Mouse (Mus musculus): ENCODE results near the gene Baat. TPM values are rescaled to one million over a fixed set of nuclear protein-coding genes. Genes with fewer than 3 reads are reported as not detected.

Gene Baat
- polyA plus RNA-seq, 1 experiment from 2014 or later = not detected

DNA sequence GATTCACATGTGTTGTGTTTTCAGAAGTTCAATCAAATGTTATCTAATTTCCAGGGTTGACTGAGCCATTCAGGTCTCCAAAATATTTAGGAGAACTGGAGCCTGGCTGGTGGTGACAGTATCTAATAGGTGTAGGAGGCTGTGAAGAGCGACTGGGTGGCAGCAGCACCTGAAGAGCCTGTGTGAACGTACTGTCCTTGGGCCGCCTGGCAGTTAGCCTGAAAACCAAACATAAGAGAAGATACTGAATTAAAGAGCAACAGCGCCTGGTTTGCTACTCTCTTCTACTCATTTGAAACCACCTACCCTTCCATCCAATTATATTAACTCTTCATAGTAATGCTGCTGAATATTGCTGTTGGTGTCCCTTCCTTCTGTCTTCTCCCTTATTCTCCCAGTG lies 30.3 kb upstream of the Baat start:
- Histone ChIP-seq H3K27ac (replicated peaks; ENCODE audit: low read depth, low read length) (no peak overlapping the region), H3K4me2 (ENCODE audit: low read depth, low read length) (no peak overlapping the region), H3K9ac (replicated peaks; ENCODE audit: low read length) (no peak overlapping the region), H3K9me3 (replicated peaks; ENCODE audit: control insufficient read depth, low read length) (no peaks in the 10 kb centered on the region), H3K4me1 (ENCODE audit: control insufficient read depth, insufficient read depth, low read length) (no peaks in the 10 kb centered on the region), H3K36me3 (replicated peaks; ENCODE audit: control insufficient read depth, insufficient read depth, low read depth, low read length) (no peaks in the 10 kb centered on the region), H3K27me3 (ENCODE audit: control insufficient read depth, insufficient read depth, low read length) (no peaks in the 10 kb centered on the region), H3K4me3 (ENCODE audit: low read depth, low read length) (no peak overlapping the region)
- WGBS = 85% methylated on average over 4 of the region's 4 CpGs
- no peak for DNase-seq (ENCODE audit: low spot score)
- ATAC-seq (replicated peaks; ENCODE audit: insufficient number of reproducible peaks, low FRiP score, low TSS enrichment, low read depth) = no peak

DNA sequence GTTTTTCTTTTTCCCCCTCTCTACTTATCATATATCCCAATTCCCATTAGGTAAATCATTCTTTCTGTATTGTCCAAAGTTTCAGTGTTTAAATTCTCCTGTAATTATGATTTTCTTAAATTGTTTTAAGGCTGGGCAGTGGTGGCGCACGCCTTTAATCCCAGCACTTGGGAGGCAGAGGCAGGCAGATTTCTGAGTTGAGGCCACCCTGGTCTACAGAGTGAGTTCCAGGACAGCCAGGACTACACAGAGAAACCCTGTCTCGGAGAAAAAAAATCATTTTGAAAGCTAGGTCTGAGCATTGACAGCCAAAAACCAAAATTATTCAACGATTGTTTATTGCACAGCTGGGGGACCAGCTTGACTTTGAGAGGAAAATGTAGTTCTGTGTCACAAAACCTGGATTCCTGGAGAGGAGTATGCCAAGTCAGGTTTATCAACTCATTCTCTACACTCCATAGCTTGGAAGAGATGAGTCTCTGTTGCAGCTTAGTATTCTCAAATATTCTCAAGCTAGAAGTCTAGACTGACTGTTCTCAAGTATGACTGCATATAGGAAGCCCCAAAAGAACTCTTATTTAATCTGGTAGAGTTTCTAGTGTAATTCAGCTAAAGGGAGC lies 29.4 kb upstream of the Baat start:
- H3K27ac ChIP-seq (replicated peaks; ENCODE audit: low read depth, low read length) = no peak overlapping the region
- ATAC-seq (replicated peaks; ENCODE audit: insufficient number of reproducible peaks, low FRiP score, low TSS enrichment, low read depth) (no peak), DNase-seq (ENCODE audit: low spot score) (no peak)
- no peaks in the 10 kb centered on the region; the same call in 1 of the 2 replicates for H3K36me3 ChIP-seq (replicated peaks; ENCODE audit: control insufficient read depth, insufficient read depth, low read depth, low read length)
- H3K9me3 ChIP-seq (replicated peaks; ENCODE audit: control insufficient read depth, low read length) = no peaks in the 10 kb centered on the region
- H3K4me3 ChIP-seq (ENCODE audit: low read depth, low read length) = no peak overlapping the region
- H3K4me1 ChIP-seq (ENCODE audit: control insufficient read depth, insufficient read depth, low read length) = no peaks in the 10 kb centered on the region
- whole genome bisulfite sequencing = 94% methylated on average over 4 of the region's 4 CpGs
- no peak overlapping the region for H3K9ac ChIP-seq (replicated peaks; ENCODE audit: low read length)
- H3K27me3 ChIP-seq (ENCODE audit: control insufficient read depth, insufficient read depth, low read length) = no peaks in the 10 kb centered on the region
- no peak overlapping the region for H3K4me2 ChIP-seq (ENCODE audit: low read depth, low read length)

DNA sequence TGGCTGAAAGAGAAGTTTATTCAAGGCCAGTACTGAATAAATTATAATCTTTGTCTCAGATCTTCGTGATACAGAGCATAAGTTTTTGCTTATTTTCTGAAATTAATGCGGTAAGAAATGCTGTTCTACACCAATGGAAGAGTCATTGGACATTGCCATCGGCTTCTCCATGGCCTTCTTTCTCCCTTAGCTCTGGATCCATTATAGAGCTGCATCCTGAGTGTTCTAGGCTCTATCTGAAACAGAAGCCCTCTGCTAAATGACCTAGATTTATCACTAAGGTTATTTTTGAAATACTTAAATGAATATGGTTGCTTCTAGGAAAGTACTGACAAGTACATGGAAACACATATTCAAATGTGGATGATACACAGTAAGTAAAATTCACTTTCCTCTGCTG lies 28.7 kb upstream of the Baat start:
- WGBS = 86% methylated on average over 3 of the region's 3 CpGs
- Histone ChIP-seq H3K9me3 (replicated peaks; ENCODE audit: control insufficient read depth, low read length) (no peaks in the 10 kb centered on the region), H3K4me2 (ENCODE audit: low read depth, low read length) (no peak overlapping the region), H3K9ac (replicated peaks; ENCODE audit: low read length) (no peak overlapping the region), H3K36me3 (replicated peaks; ENCODE audit: control insufficient read depth, insufficient read depth, low read depth, low read length) (peaks cover 6% of the 10 kb centered on the region), H3K4me3 (ENCODE audit: low read depth, low read length) (no peak overlapping the region), H3K4me1 (ENCODE audit: control insufficient read depth, insufficient read depth, low read length) (no peaks in the 10 kb centered on the region), H3K27ac (replicated peaks; ENCODE audit: low read depth, low read length) (no peak overlapping the region), H3K27me3 (ENCODE audit: control insufficient read depth, insufficient read depth, low read length) (no peaks in the 10 kb centered on the region)
- ATAC-seq (replicated peaks; ENCODE audit: insufficient number of reproducible peaks, low FRiP score, low TSS enrichment, low read depth) = no peak
- no peak for DNase-seq (ENCODE audit: low spot score)

DNA sequence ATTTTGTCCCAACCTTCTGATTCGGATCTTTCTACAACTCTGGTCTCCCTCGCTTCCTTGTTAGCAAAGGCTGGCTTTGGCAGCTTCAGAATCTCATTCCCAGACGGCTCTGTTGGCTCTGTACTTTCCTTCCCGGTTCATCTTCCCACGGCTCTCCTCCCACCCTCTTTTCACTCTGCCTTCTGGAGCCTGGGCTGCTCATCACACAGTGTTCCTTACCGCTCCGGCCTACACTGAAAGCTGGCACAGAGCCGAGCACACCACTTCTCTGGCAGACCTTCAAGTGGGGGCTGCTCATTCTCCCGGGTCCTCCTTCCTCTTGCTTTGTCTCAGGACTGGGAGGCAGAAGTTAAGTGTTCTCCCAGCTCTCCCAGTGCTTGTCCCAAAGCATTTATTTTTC lies 16.2 kb upstream of the Baat start:
- no peak overlapping the region for H3K9ac ChIP-seq (replicated peaks; ENCODE audit: low read length)
- no peaks in the 10 kb centered on the region for H3K9me3 ChIP-seq (replicated peaks; ENCODE audit: control insufficient read depth, low read length)
- no peak overlapping the region for H3K27ac ChIP-seq (replicated peaks; ENCODE audit: low read depth, low read length)
- no peaks in the 10 kb centered on the region for H3K36me3 ChIP-seq (replicated peaks; ENCODE audit: control insufficient read depth, insufficient read depth, low read depth, low read length)
- no peak overlapping the region for H3K4me3 ChIP-seq (ENCODE audit: low read depth, low read length)
- ATAC-seq (replicated peaks; ENCODE audit: insufficient number of reproducible peaks, low FRiP score, low TSS enrichment, low read depth) (no peak), DNase-seq (ENCODE audit: low spot score) (no peak)
- no peaks in the 10 kb centered on the region for H3K4me1 ChIP-seq (ENCODE audit: control insufficient read depth, insufficient read depth, low read length)
- no peaks in the 10 kb centered on the region for H3K27me3 ChIP-seq (ENCODE audit: control insufficient read depth, insufficient read depth, low read length)
- 86% methylated on average over 9 of the region's 9 CpGs for WGBS
- H3K4me2 ChIP-seq (ENCODE audit: low read depth, low read length) = no peak overlapping the region

DNA sequence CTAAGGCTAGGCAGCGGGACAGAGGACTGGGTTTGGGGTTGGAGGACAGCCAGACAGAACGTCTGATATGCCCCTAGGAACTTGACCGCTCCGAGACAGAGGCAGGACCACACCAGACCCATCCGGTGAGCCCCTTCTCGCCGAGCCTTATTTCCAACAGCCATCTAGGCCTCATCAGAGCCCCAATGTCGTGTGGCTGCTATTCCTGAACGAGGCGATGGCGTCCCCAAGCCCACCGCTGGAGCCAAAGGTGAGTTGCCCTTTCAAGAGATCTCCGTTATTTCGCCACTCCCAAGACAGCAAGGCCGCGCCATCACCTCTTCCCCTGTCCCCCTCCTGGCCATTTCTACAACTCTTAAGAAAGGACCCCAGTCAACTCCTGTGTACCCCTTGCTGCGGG lies 15.0 kb upstream of the Baat start:
- Histone ChIP-seq H3K4me1 (ENCODE audit: control insufficient read depth, insufficient read depth, low read length) (no peaks in the 10 kb centered on the region), H3K36me3 (replicated peaks; ENCODE audit: control insufficient read depth, insufficient read depth, low read depth, low read length) (no peaks in the 10 kb centered on the region), H3K27ac (replicated peaks; ENCODE audit: low read depth, low read length) (no peak overlapping the region), H3K4me2 (ENCODE audit: low read depth, low read length) (peak overlapping the region; percentile 62), H3K9me3 (replicated peaks; ENCODE audit: control insufficient read depth, low read length) (no peaks in the 10 kb centered on the region), H3K4me3 (ENCODE audit: low read depth, low read length) (peak overlapping the region; percentile 50), H3K9ac (replicated peaks; ENCODE audit: low read length) (peak overlapping the region; percentile 63), H3K27me3 (ENCODE audit: control insufficient read depth, insufficient read depth, low read length) (no peaks in the 10 kb centered on the region)
- DNase-seq (ENCODE audit: low spot score) (peak; percentile 46), ATAC-seq (replicated peaks; ENCODE audit: insufficient number of reproducible peaks, low FRiP score, low TSS enrichment, low read depth) (no peak; the same call in 1 of the 2 replicates)
- WGBS = under 1% methylated on average over 17 of the region's 17 CpGs

DNA sequence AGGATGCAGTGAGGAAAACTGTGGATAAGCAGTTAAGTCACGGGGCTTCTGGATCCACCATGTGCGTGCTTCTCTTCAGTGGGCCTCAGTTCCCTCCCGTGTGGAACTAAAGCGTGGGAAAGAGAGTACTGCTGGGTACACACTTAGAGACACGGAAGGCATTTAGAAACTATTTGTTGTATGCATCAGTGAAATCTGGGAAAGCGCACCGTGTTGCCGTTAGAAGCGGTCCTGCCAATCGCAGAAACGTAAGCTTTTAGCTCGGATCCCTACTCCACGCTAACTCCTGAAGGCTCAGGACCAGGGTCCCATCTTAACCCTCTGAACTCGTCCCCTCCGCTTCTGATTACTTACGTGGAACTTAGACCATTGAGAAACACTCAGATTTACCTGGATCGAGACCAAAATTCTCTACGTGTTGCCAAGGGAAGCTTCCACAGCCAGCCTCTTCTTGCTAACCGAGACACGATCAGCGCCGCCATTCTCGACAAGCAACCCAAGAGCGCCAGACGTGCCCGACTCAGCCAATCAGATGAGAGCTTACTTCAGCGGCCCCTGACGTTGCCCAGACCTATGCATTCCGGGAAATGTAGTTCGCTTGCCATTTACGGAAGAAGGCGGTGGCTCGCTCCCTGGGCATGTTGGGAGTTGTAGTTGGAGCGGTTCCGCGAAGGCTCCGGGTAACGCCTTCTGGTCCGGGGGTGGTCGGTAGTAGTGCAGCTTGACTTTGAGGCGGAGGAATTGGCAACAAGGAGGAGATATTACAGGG lies 14.4 kb upstream of the Baat start, which contains the start of the genes Mrpl50 and Zfp189:
TSS of gene Mrpl50 (minus strand) at position 522 of the 769 bp plus-strand sequence.
TSS of gene Zfp189 (plus strand) at position 605 of the 769 bp plus-strand sequence.
- Histone ChIP-seq H3K27ac (replicated peaks; ENCODE audit: low read depth, low read length) (no peak within 1 kb of the TSS), H3K9me3 (replicated peaks; ENCODE audit: control insufficient read depth, low read length) (no peaks in the 10 kb centered on the region), H3K4me2 (ENCODE audit: low read depth, low read length) (peak within 1 kb of the TSS; percentile 62), H3K9ac (replicated peaks; ENCODE audit: low read length) (peak within 1 kb of the TSS; percentile 78), H3K27me3 (ENCODE audit: control insufficient read depth, insufficient read depth, low read length) (no peaks in the 10 kb centered on the region), H3K4me1 (ENCODE audit: control insufficient read depth, insufficient read depth, low read length) (no peaks in the 10 kb centered on the region), H3K4me3 (ENCODE audit: low read depth, low read length) (peak within 1 kb of the TSS; percentile 50), H3K36me3 (replicated peaks; ENCODE audit: control insufficient read depth, insufficient read depth, low read depth, low read length) (no peaks in the 10 kb centered on the region)
- ATAC-seq (replicated peaks; ENCODE audit: insufficient number of reproducible peaks, low FRiP score, low TSS enrichment, low read depth) = peak; percentile 99
- DNase-seq (ENCODE audit: low spot score) = peak; percentile 98
- WGBS = under 1% methylated on average over 41 of the region's 41 CpGs

DNA sequence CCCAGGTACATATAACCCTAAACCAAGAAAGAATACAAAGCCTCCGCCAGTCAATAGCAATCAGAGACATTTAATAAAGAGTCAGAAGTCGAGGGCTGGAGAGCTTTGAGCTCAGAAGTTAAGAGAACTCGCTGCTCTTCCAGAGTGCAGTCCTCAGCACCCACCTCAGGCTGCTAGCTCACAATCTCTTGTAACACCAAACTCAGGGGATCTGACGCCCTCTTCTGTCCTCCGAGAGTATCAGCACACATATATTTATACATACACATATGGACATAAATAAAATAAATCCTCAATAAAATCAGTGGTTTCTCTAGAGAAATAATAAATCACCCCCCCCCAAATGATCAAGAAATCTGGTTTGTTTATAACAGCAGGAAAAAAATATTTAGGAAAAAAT lies 13.1 kb upstream of the Baat start:
- no peak overlapping the region for H3K27ac ChIP-seq (replicated peaks; ENCODE audit: low read depth, low read length)
- no peak for ATAC-seq (replicated peaks; ENCODE audit: insufficient number of reproducible peaks, low FRiP score, low TSS enrichment, low read depth)
- no peaks in the 10 kb centered on the region for H3K9me3 ChIP-seq (replicated peaks; ENCODE audit: control insufficient read depth, low read length)
- H3K4me1 ChIP-seq (ENCODE audit: control insufficient read depth, insufficient read depth, low read length) = no peaks in the 10 kb centered on the region
- WGBS = 75% methylated on average over 5 of the region's 5 CpGs
- H3K27me3 ChIP-seq (ENCODE audit: control insufficient read depth, insufficient read depth, low read length) = no peaks in the 10 kb centered on the region
- DNase-seq (ENCODE audit: low spot score) = peak; percentile 20
- no peak overlapping the region for H3K9ac ChIP-seq (replicated peaks; ENCODE audit: low read length)
- no peaks in the 10 kb centered on the region for H3K36me3 ChIP-seq (replicated peaks; ENCODE audit: control insufficient read depth, insufficient read depth, low read depth, low read length)
- H3K4me3 ChIP-seq (ENCODE audit: low read depth, low read length) = no peak overlapping the region
- no peak overlapping the region for H3K4me2 ChIP-seq (ENCODE audit: low read depth, low read length)

DNA sequence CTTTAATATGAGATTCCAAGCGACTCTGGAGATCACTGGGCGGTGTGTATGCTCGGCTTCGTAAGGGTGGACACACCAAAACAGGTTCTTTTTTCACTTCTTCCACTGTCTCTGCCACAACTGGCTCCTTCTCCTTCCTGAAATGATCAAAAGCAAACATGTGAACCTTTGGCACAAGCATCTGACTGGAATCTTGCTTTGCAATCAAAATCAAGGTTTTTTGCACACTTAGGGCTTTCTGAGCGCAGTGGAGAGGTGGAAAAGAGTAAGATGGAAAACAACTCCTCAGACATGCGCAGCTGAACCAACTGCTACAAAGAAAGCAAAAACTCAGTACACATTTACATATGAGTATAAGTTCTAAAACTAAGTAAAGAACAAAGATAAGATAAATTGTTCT lies 8.1 kb upstream of the Baat start:
- H3K27me3 ChIP-seq (ENCODE audit: control insufficient read depth, insufficient read depth, low read length) = no peaks in the 10 kb centered on the region
- H3K4me1 ChIP-seq (ENCODE audit: control insufficient read depth, insufficient read depth, low read length) = no peaks in the 10 kb centered on the region
- WGBS = 94% methylated on average over 6 of the region's 6 CpGs
- H3K9me3 ChIP-seq (replicated peaks; ENCODE audit: control insufficient read depth, low read length) = no peaks in the 10 kb centered on the region
- no peak for ATAC-seq (replicated peaks; ENCODE audit: insufficient number of reproducible peaks, low FRiP score, low TSS enrichment, low read depth)
- H3K27ac ChIP-seq (replicated peaks; ENCODE audit: low read depth, low read length) = no peak overlapping the region
- no peaks in the 10 kb centered on the region; the same call in 1 of the 2 replicates for H3K36me3 ChIP-seq (replicated peaks; ENCODE audit: control insufficient read depth, insufficient read depth, low read depth, low read length)
- H3K4me3 ChIP-seq (ENCODE audit: low read depth, low read length) = no peak overlapping the region
- no peak overlapping the region for H3K4me2 ChIP-seq (ENCODE audit: low read depth, low read length)
- H3K9ac ChIP-seq (replicated peaks; ENCODE audit: low read length) = no peak overlapping the region
- DNase-seq (ENCODE audit: low spot score) = no peak

Measured in embryonic facial prominence, embryonic 11.5 days (tissue).